Mouse (Mus musculus) heart, embryonic 11.5 days (tissue): Measurements from ENCODE around the gene Bysl. TPM values are rescaled to one million over a fixed set of nuclear protein-coding genes. Genes with fewer than 3 reads are reported as not detected.

Source experiments
- ATAC-seq: fragments of 200-750 bp; cut with Nextera tagmentation; replicated peaks from 2 replicates; pipeline ENCODE4 v1.8.0; 2017; ENCODE audit warnings: moderate library complexity; ENCODE audit not compliant: insufficient number of reproducible peaks, low FRiP score, low TSS enrichment
- H3K27ac ChIP-seq: fragments of 300-500 bp; sonication (generic); 2 replicates; pipeline ENCODE4 v1.5.1; 2014; ENCODE audit warnings: mild to moderate bottlenecking, low read depth, low read length
- H3K27me3 ChIP-seq: fragments of 300-500 bp; sonication (generic); 2 replicates; pipeline ENCODE4 v1.6.1; 2014; ENCODE audit warnings: mild to moderate bottlenecking, low read length, mixed read lengths; ENCODE audit not compliant: control insufficient read depth, insufficient read depth
- H3K36me3 ChIP-seq: fragments of 300-500 bp; sonication (generic); 2 replicates; pipeline ENCODE4 v1.6.1; 2014; ENCODE audit warnings: mild to moderate bottlenecking, low read length, moderate library complexity, mixed read lengths; ENCODE audit not compliant: control insufficient read depth, insufficient read depth
- H3K4me1 ChIP-seq: fragments of 300-500 bp; sonication (generic); 2 replicates; pipeline ENCODE4 v1.6.1; 2014; ENCODE audit warnings: low read length; ENCODE audit not compliant: control insufficient read depth, insufficient read depth
- H3K4me2 ChIP-seq: fragments of 300-500 bp; sonication (generic); 2 replicates; pipeline ENCODE4 v1.6.1; 2014; ENCODE audit warnings: mild to moderate bottlenecking, moderate library complexity
- H3K4me3 ChIP-seq: fragments of 300-500 bp; sonication (generic); 2 replicates; pipeline ENCODE4 v1.5.1; 2014; ENCODE audit warnings: low read depth, low read length
- H3K9ac ChIP-seq: fragments of 300-500 bp; sonication (generic); 2 replicates; pipeline ENCODE4 v1.6.1; 2014; ENCODE audit warnings: mild to moderate bottlenecking, low read depth, low read length, moderate library complexity
- H3K9me3 ChIP-seq: fragments of 300-500 bp; sonication (generic); replicated peaks from 2 replicates; pipeline ENCODE4 v1.6.1; 2016; ENCODE audit warnings: low read length; ENCODE audit not compliant: control insufficient read depth
- WGBS: fragments of 180-500 bp; shearing (Covaris S2); extraction: QIAGEN DNeasy Blood & Tissue Kit; methylation state at CpG from one replicate; pipeline ENCODE4 v1.1.7; 2014; ENCODE audit not compliant: insufficient replicate concordance; 5-methylcytosine and 5-hydroxymethylcytosine counted together
- polyA plus RNA-seq: library from polyadenylated mRNA; unstranded; fragments of >200 nt; fragmentation: Nextera tagmentation; extraction: Ambion mirVana; gene quantifications from 2 replicates; pipeline ENCODE4 v1.2.1, GENCODE M21; 2014

Gene Bysl
- polyA plus RNA-seq, 1 experiment from 2014 or later = 26.8 TPM

DNA sequence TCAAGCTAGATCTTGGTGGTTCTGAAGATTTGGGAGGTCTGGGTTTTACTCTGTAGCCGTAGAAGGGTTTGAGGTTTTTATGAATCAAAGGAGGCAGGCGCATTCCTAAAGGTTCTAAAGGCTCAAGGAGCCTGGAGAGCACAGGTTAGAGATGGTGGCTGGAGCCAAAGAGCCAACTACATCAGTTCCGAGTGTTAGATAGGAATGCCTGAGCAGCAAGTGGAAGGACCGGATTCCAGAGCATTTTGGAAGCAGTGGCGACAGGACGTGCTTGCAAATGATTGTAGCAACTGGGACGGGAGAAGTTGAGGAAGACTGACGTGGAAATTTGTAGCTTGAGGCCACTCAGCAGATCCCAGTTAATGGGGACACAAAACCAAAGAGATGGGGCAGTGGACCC lies 37.3 kb downstream of the Bysl start:
- Histone ChIP-seq H3K27me3 (no peaks in the 10 kb centered on the region), H3K27ac (no peak overlapping the region), H3K36me3 (no peaks in the 10 kb centered on the region), H3K9me3 (no peaks in the 10 kb centered on the region), H3K4me1 (no peaks in the 10 kb centered on the region), H3K9ac (no peak overlapping the region), H3K4me2 (no peak overlapping the region), H3K4me3 (no peak overlapping the region)
- ATAC-seq = no peak
- WGBS = 56% methylated on average over 8 of the region's 8 CpGs

DNA sequence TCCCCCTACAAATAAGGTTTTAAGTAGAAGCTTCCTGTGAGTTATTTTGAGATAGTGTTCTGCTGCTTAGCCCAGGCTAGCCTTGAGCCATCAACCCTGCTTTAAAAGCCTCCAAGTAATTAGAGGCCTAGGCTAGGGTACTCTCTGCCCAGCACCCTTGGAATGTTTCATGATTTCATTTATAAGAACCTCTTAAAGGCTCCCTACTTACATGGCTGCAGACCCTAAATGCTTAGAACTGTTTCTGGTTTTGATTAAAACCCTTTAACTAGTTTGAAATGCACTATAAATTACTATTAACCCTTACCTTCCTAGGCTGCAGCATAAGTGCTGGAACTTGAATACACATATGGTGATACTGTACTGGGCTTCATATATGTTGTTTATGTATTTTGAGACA lies 38.9 kb downstream of the Bysl start:
- no peaks in the 10 kb centered on the region for H3K9me3 ChIP-seq
- no peaks in the 10 kb centered on the region for H3K36me3 ChIP-seq
- H3K9ac ChIP-seq = no peak overlapping the region
- H3K4me2 ChIP-seq = no peak overlapping the region
- H3K4me3 ChIP-seq = no peak overlapping the region
- H3K27ac ChIP-seq = no peak overlapping the region
- ATAC-seq = no peak
- H3K4me1 ChIP-seq = no peaks in the 10 kb centered on the region
- H3K27me3 ChIP-seq = no peaks in the 10 kb centered on the region

DNA sequence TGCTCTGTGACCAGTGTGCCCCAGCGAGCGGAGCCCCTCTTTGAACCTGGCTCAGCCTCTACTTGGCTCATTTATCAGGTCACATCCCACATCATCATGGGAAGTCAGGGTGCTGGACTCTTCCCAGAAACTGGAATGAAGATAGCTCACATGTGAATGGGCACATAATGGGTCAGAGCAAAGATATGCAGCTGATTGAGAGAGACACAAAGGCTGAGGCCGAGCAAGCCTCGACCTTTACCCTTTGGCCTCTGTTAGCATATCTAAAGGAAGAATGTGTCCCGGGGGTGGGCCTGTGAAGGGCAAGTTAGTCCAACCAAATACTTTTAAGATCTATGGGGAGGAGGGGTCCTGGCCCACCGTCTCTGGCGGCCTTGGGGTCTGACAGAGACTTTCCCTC lies 39.7 kb downstream of the Bysl start:
- Histone ChIP-seq H3K4me3 (no peak overlapping the region), H3K4me2 (no peak overlapping the region), H3K4me1 (no peaks in the 10 kb centered on the region), H3K27me3 (no peaks in the 10 kb centered on the region), H3K9me3 (no peaks in the 10 kb centered on the region), H3K27ac (no peak overlapping the region), H3K9ac (no peak overlapping the region), H3K36me3 (no peaks in the 10 kb centered on the region)
- ATAC-seq = no peak
- 51% methylated on average over 7 of the region's 7 CpGs for WGBS

DNA sequence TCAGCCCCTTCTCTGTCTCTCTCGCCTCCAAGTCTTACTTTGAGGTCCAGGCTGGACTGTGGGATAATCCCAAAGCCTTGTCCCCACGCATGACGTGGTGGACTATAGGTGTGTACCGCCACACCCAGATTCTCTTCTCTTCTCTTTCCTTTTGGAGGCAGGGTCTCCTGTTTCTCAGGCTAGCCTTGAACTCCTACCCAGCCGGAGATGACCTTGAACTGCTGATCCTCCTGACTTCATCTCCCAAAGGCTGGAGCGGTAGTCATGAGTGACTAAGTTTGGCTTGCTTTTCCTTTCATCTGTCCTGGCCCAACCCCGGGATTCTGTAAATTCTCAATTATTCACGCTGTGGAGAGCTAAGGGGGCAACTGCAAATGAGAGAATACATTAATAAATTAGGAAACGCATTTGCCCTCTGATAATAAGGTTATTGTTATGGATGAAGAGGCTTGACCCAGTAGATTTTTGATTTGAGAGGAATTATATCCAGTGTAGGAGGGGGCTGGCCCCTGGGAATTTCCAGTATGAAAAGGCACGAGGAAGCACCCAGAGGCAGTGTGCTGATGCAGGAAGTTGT lies 42.3 kb downstream of the Bysl start:
- WGBS = 85% methylated on average over 10 of the region's 10 CpGs
- Histone ChIP-seq H3K4me3 (no peak overlapping the region), H3K4me2 (no peak overlapping the region), H3K4me1 (no peaks in the 10 kb centered on the region; the same call in 1 of the 2 replicates), H3K36me3 (no peaks in the 10 kb centered on the region), H3K27ac (no peak overlapping the region), H3K27me3 (no peaks in the 10 kb centered on the region), H3K9ac (no peak overlapping the region), H3K9me3 (no peaks in the 10 kb centered on the region)
- no peak for ATAC-seq

DNA sequence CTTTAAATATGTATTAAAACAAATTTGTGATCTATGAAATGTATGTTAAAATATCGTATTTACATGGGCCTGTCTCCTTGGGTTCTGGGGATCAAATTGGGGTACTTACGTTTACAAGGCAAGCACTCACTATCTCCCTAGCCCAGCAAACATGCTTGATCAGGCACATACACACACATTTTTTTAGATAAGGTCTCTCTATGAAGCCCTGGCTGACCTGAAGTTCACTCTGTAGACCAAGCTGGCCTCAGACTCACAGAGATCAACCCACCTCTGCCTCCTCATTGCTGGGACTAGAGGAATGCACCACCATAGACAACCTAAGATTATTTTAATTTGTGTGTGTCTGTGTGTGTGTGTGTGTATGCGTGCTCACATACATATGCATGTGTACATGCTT lies 42.9 kb downstream of the Bysl start:
- Histone ChIP-seq H3K4me2 (no peak overlapping the region), H3K27ac (no peak overlapping the region), H3K36me3 (no peaks in the 10 kb centered on the region), H3K9ac (no peak overlapping the region), H3K4me3 (no peak overlapping the region), H3K4me1 (no peaks in the 10 kb centered on the region; the same call in 1 of the 2 replicates), H3K27me3 (no peaks in the 10 kb centered on the region), H3K9me3 (no peaks in the 10 kb centered on the region)
- ATAC-seq = 0 out of 2 replicates have a peak, but pooled peaks have one; percentile 35
- 82% methylated on average over 3 of the region's 3 CpGs for WGBS

DNA sequence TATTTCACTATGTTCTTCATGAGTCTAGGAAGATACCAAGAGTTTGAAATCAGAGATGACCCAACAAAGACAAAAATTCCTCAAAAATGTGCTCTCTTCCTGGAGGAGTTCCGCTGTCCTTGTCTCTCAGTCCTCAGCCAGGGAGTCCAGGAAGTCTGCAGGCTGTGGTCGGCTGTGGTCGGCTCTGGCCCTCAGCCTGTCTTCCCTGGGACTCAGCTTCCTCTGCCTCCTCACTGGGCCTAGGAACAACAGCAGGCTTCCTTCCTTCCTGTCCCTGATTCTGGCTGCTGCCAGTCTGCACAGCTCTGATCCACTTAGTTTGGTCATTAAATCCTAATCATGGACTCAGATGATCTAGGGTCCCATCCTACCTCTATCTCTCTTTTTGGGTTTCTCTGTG lies 44.0 kb downstream of the Bysl start:
- H3K27ac ChIP-seq = 0 out of 2 replicates have a peak overlapping the region, but pooled peaks have one; percentile 50
- no peaks in the 10 kb centered on the region for H3K9me3 ChIP-seq
- no peak overlapping the region for H3K4me3 ChIP-seq
- H3K4me1 ChIP-seq = no peaks in the 10 kb centered on the region; the same call in 1 of the 2 replicates
- no peaks in the 10 kb centered on the region for H3K27me3 ChIP-seq
- no peaks in the 10 kb centered on the region for H3K36me3 ChIP-seq
- WGBS = 41% methylated on average over 3 of the region's 3 CpGs
- ATAC-seq = no peak
- no peak overlapping the region for H3K4me2 ChIP-seq
- no peak overlapping the region for H3K9ac ChIP-seq

DNA sequence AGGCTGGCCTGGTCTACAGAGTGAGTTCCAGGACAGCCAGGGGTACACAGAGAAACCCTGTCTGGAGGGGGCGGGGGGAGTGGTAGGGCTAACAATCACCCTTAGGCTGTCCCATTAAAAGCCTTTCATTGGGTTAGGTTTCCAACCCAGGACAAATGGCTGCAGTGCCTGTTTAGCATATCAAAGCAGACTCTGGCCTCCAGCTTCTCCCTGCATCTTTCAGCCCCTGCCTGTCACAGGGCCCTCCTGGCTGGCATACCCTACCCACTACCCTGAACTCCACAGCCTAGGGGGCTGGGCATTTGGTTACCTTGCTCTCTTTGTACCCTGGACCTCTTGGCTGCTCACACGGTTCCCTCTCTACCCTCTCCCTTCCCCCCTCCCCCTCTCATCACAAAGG lies 45.2 kb downstream of the Bysl start:
- Histone ChIP-seq H3K4me1 (no peaks in the 10 kb centered on the region; the same call in 1 of the 2 replicates), H3K9ac (no peak overlapping the region), H3K27ac (no peak overlapping the region), H3K36me3 (no peaks in the 10 kb centered on the region), H3K4me2 (no peak overlapping the region), H3K9me3 (no peaks in the 10 kb centered on the region), H3K4me3 (no peak overlapping the region), H3K27me3 (no peaks in the 10 kb centered on the region)
- ATAC-seq = no peak; the same call in 1 of the 2 replicates
- WGBS = 30% methylated on average over 2 of the region's 2 CpGs

DNA sequence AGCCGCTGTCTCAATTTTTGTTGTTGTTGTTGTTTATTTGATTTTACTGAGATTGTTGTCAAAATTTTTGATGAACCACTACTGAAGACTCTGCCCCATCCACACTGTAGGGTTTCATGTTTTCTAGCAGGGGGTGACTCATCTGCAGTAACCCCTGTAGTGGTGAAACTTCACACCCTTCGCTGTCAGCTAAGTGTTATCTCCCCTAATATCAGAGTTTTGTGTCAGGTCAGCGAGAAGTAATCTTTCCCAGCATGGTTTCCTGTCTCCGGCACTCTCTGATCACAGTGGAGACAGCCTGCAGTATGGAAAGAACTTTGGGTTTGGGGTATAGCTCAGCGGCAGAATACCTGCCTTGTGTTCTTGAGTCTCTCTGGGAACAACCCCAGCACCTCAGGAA lies 46.7 kb downstream of the Bysl start:
- no peak overlapping the region for H3K9ac ChIP-seq
- H3K9me3 ChIP-seq = no peaks in the 10 kb centered on the region
- no peak for ATAC-seq
- no peaks in the 10 kb centered on the region for H3K27me3 ChIP-seq
- no peak overlapping the region for H3K4me2 ChIP-seq
- H3K27ac ChIP-seq = no peak overlapping the region
- WGBS = 48% methylated on average over 5 of the region's 5 CpGs
- no peak overlapping the region for H3K4me3 ChIP-seq
- no peaks in the 10 kb centered on the region for H3K36me3 ChIP-seq
- H3K4me1 ChIP-seq = peaks cover 3% of the 10 kb centered on the region

DNA sequence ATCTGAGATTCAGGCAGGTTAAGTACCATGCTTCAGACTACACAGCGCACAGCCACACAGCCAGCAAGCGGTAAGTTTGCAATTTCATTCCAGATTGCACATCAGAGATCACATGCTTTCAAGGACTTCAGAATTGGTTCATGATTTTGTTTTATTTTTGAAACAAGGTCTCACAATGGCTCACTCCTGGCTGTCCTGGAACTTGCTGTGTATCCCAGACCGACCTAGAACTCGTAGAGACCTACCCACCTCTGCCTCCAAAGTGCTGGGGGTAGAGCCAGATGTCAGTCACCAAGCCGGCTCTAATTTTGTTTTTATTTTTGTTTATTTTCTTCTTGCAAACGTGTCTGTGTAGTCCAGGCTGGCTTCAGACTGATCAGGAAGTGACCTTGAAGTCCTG lies 48.4 kb downstream of the Bysl start:
- H3K27ac ChIP-seq = no peak overlapping the region

More for the DNA sequence above, 48.4 kb downstream of the Bysl start:
- H3K4me1 ChIP-seq = peaks cover 4% of the 10 kb centered on the region
- no peaks in the 10 kb centered on the region for H3K9me3 ChIP-seq
- 81% methylated on average over 6 of the region's 6 CpGs for WGBS
- H3K4me3 ChIP-seq = no peak overlapping the region
- H3K4me2 ChIP-seq = no peak overlapping the region
- H3K27me3 ChIP-seq = no peaks in the 10 kb centered on the region
- H3K9ac ChIP-seq = no peak overlapping the region
- H3K36me3 ChIP-seq = no peaks in the 10 kb centered on the region
- no peak for ATAC-seq
